Mouse (Mus musculus) CH12.LX (cell line): Measurements from ENCODE around the gene Map2k1. TPM values are rescaled to one million over a fixed set of nuclear protein-coding genes. Genes with fewer than 3 reads are reported as not detected.

Experiments used
- DNase-seq: peaks from one replicate; pipeline ENCODE4 v3.0.0-alpha.2; 2013; ENCODE audit errors: extremely low read depth
- H3K27ac ChIP-seq: 2 replicates; pipeline ENCODE4 v1.5.1; 2012; ENCODE audit warnings: low read depth, mild to moderate bottlenecking, control low read depth, moderate library complexity; ENCODE audit not compliant: insufficient read depth
- H3K27me3 ChIP-seq: replicated peaks from 2 replicates; pipeline ENCODE3; 2012; ENCODE audit warnings: inconsistent platforms
- H3K36me3 ChIP-seq, 2 experiments: replicated peaks in 1 of 2; 2 replicates each; pipeline versions ENCODE3 to v1.6.1; 2012; ENCODE audit warnings: inconsistent platforms in 1 of 2, low read length in 1 of 2, mild to moderate bottlenecking in 1 of 2, mixed read lengths in 1 of 2, moderate library complexity in 1 of 2; ENCODE audit not compliant: control insufficient read depth in 1 of 2, insufficient read depth in 1 of 2
- H3K4me1 ChIP-seq, 2 experiments: 2 replicates each; pipeline ENCODE4 v1.6.1; 2012; ENCODE audit warnings: inconsistent platforms in 1 of 2, moderate library complexity in 1 of 2; ENCODE audit not compliant: insufficient read depth in 2 of 2, control insufficient read depth in 1 of 2
- H3K4me2 ChIP-seq: 2 replicates; pipeline ENCODE4 v1.6.1; 2012; ENCODE audit warnings: low read depth, mild to moderate bottlenecking, control low read depth; ENCODE audit not compliant: poor library complexity, insufficient read depth, severe bottlenecking
- H3K4me3 ChIP-seq, 3 experiments: fragments of 150-350 bp in 1 of 3; sonication (generic) in 1 of 3; replicated peaks in 1 of 3; 2 replicates each; pipeline versions ENCODE3 to v1.5.1; 2011 to 2012; ENCODE audit warnings: low read depth in 2 of 3, low read length in 2 of 3, mild to moderate bottlenecking in 2 of 3, moderate library complexity in 2 of 3, control low read depth in 1 of 3, improper control_type of control experiment in 1 of 3, inconsistent platforms in 1 of 3, mixed read lengths in 1 of 3; ENCODE audit not compliant: poor library complexity in 1 of 3
- H3K79me2 ChIP-seq: replicated peaks from 2 replicates; pipeline ENCODE4 v1.6.1; 2012; ENCODE audit warnings: mild to moderate bottlenecking, moderate library complexity; ENCODE audit not compliant: control insufficient read depth, poor library complexity, insufficient read depth, severe bottlenecking; ENCODE audit errors: extremely low read depth
- H3K9ac ChIP-seq: 2 replicates; pipeline ENCODE4 v1.6.1; 2012; ENCODE audit warnings: low read depth, mild to moderate bottlenecking, control low read depth, moderate library complexity; ENCODE audit not compliant: insufficient read depth
- H3K9me3 ChIP-seq: replicated peaks from 2 replicates; pipeline ENCODE3; 2012; ENCODE audit warnings: low read length, inconsistent platforms, mixed read lengths
- BHLHE40 ChIP-seq: IDR thresholded peaks from 2 replicates; pipeline ENCODE4 v1.6.1; 2011; ENCODE audit warnings: mild to moderate bottlenecking, low read depth, low read length, improper control_type of control experiment
- CHD1 ChIP-seq: IDR thresholded peaks from 2 replicates; pipeline ENCODE4 v1.6.1; 2012; ENCODE audit warnings: low read depth, low read length, improper control_type of control experiment, inconsistent platforms
- GABPA ChIP-seq: IDR thresholded peaks from 2 replicates; pipeline ENCODE4 v1.6.1; 2012; ENCODE audit warnings: low read depth, low read length, improper control_type of control experiment, inconsistent platforms; ENCODE audit not compliant: insufficient replicate concordance
- HCFC1 ChIP-seq: IDR thresholded peaks from 2 replicates; pipeline ENCODE4 v1.6.1; 2012; ENCODE audit warnings: low read depth, mild to moderate bottlenecking, inconsistent platforms, low read length, improper control_type of control experiment
- KAT2A ChIP-seq: IDR thresholded peaks from 2 replicates; pipeline ENCODE4 v1.6.1; 2012; ENCODE audit warnings: low read length, improper control_type of control experiment, inconsistent platforms; ENCODE audit not compliant: insufficient replicate concordance
- MAFK ChIP-seq: IDR thresholded peaks from 2 replicates; pipeline ENCODE4 v1.6.1; 2011; ENCODE audit warnings: low read length, improper control_type of control experiment; ENCODE audit not compliant: insufficient replicate concordance
- MAZ ChIP-seq: IDR thresholded peaks from 2 replicates; pipeline ENCODE4 v1.6.1; 2012; ENCODE audit warnings: low read depth, mild to moderate bottlenecking, inconsistent platforms, low read length, improper control_type of control experiment, moderate library complexity
- NELFE ChIP-seq: IDR thresholded peaks from 2 replicates; pipeline ENCODE4 v1.6.1; 2011; ENCODE audit warnings: low read depth, low read length, improper control_type of control experiment
- NRF1 ChIP-seq: IDR thresholded peaks from 2 replicates; pipeline ENCODE4 v1.6.1; 2014; ENCODE audit warnings: low read depth, mild to moderate bottlenecking, inconsistent platforms, low read length, improper control_type of control experiment, moderate library complexity
- PAX5 ChIP-seq: IDR thresholded peaks from 2 replicates; pipeline ENCODE4 v1.6.1; 2012; ENCODE audit warnings: low read length, inconsistent platforms, mixed read lengths
- POLR2AphosphoS2 ChIP-seq: IDR thresholded peaks from 2 replicates; pipeline ENCODE4 v1.6.1; 2011; ENCODE audit warnings: low read depth, low read length, improper control_type of control experiment
- SMC3 ChIP-seq: IDR thresholded peaks from 2 replicates; pipeline ENCODE4 v1.6.1; 2011; ENCODE audit warnings: low read depth, low read length, improper control_type of control experiment
- ZMIZ1 ChIP-seq: IDR thresholded peaks from 2 replicates; pipeline ENCODE4 v1.6.1; 2012; ENCODE audit warnings: low read depth, mild to moderate bottlenecking, inconsistent platforms, low read length, improper control_type of control experiment
- dilution Hi-C: fragments of 300-500 bp; cut with MboI; formaldehyde crosslinking; loops from 2 replicates; pipeline ENCODE4 v1.14.3; 2020; ENCODE audit warnings: low sequenced_read_pairs; ENCODE audit not compliant: extremely low pct_unique_long_range_greater_than_20kb, extremely low pct_ligation_motif_present
- in situ Hi-C: fragments of 300-500 bp; cut with MboI; formaldehyde crosslinking; loops from 3 replicates; pipeline ENCODE4 v1.14.3; 2019; ENCODE audit warnings: low sequenced_read_pairs, low pct_ligation_motif_present, low pct_unique_long_range_greater_than_20kb, mixed read lengths
- polyA plus RNA-seq: library from polyadenylated mRNA; unstranded; fragments of >175 nt; gene quantifications from 2 replicates; pipeline ENCODE4 v1.2.1, GENCODE M21; 2012; ENCODE audit warnings: low read depth; ENCODE audit not compliant: insufficient read length
- total RNA-seq, 2 experiments: library from RNA; depleted of rRNA; stranded (reverse); fragments of 300-350 nt in 1 of 2; fragments of >200 nt in 1 of 2; gene quantifications; 2 replicates each; pipeline ENCODE4 v1.2.3; 2012 to 2014

Map2k1 gene
- total and polyA plus RNA-seq, 3 experiments, result 56.3 to 122 (median 74.0) TPM

- TF ChIP-seq KAT2A (no peak), MAZ (no peak), ZMIZ1 (no peak), NRF1 (no peak), GABPA (no peak), NELFE (no peak), BHLHE40 (no peak), SMC3 (no peak), CHD1 (no peak), HCFC1 (no peak), POLR2AphosphoS2 (no peak)
- no peak overlapping the region for H3K4me2 ChIP-seq
These were observed 19.8 kb downstream of the Map2k1 start for GRCm38 (mm10) chr9:64233656-64234055.

DNA sequence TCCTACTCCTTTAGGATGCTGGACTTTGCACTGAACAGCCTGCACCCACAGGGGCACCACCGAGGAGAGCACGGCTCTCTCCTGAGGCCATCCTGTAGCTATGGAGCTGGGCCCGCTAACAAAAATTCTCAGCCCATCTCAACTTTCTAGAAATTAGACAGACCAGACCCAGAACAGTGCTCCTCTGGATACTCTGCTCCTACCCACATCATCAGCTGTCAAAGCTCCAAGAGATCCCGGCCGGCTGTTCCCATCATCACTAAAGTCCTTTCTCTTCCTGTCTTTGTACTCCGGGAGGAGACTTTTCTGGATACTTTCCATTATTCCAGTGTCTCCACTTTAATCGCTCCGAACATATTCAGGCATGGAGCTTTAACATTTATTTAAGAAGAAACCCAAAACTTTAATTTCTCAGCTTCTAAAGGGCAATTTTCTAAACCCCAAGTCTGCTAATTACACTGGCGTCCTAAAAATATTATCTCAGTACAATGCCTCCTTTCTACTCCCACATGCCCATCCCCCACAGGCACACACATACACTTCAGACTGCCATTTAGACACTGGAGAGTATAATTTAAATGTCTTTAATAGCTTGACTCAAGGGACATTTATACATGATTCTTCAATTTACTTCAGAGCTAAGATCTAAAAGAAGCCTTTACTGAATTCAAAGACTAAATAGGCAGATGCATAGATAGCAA lies 21.0 kb downstream of the Map2k1 start:
- Histone ChIP-seq H3K4me2 (no peak overlapping the region), H3K27ac (no peak overlapping the region), H3K9me3 (no peaks in the 10 kb centered on the region), H3K4me3 (no peak overlapping the region), H3K9ac (no peak overlapping the region), H3K79me2 (no peaks in the 10 kb centered on the region), H3K27me3 (no peaks in the 10 kb centered on the region), H3K36me3 (peaks cover 9 to 60% of the 10 kb centered on the region in 2 experiments), H3K4me1 (peaks cover 0 to 29% of the 10 kb centered on the region in 2 experiments; a peak in 2 of 4 replicates)
- no peak for TF ChIP-seq MAFK
- no peak for TF ChIP-seq HCFC1
- no peak for TF ChIP-seq PAX5
- in situ Hi-C loops, result no loop called here
- no peak for DNase-seq
- dilution Hi-C loops, result no loop called here

More at GRCm38 (mm10) chr9:64233656-64234055, 19.8 kb downstream of the Map2k1 start:
- in situ Hi-C loops, result no loop called here
- Histone ChIP-seq H3K27me3 (no peaks in the 10 kb centered on the region), H3K4me1 (peaks cover 0 to 19% of the 10 kb centered on the region in 2 experiments; a peak in 2 of 4 replicates), H3K9ac (no peak overlapping the region), H3K4me3 (no peak overlapping the region), H3K27ac (no peak overlapping the region), H3K79me2 (no peaks in the 10 kb centered on the region; the same call in 1 of the 2 replicates), H3K9me3 (no peaks in the 10 kb centered on the region), H3K36me3 (peaks cover 9 to 60% of the 10 kb centered on the region in 2 experiments)
- dilution Hi-C loops, result no loop called here
- DNase-seq, result no peak
